Mouse (Mus musculus) C2C12 (cell line): ENCODE measurements around the gene Camta1. TPM values are rescaled to one million over a fixed set of nuclear protein-coding genes. Genes with fewer than 3 reads are reported as not detected.

Source experiments
- H3K27me3 ChIP-seq: one replicate; pipeline ENCODE4 v1.6.1; 2011; ENCODE audit not compliant: control insufficient read depth, insufficient read depth, insufficient read length
- H3K36me3 ChIP-seq: one replicate; pipeline ENCODE4 v1.6.1; 2011; ENCODE audit not compliant: control insufficient read depth, insufficient read depth
- H3K4me3 ChIP-seq: one replicate; pipeline ENCODE4 v1.5.1; 2011; ENCODE audit warnings: mild to moderate bottlenecking, control low read depth; ENCODE audit not compliant: poor library complexity, insufficient read depth, severe bottlenecking
- H3K79me2 ChIP-seq: one replicate; pipeline ENCODE4 v1.6.1; 2011; ENCODE audit not compliant: control insufficient read depth, insufficient read depth
- H3K79me3 ChIP-seq: one replicate; pipeline ENCODE4 v1.6.1; 2011; ENCODE audit warnings: low read depth, control low read depth
- H3ac ChIP-seq: one replicate; pipeline ENCODE3; 2011; ENCODE audit warnings: low read depth; ENCODE audit not compliant: control insufficient read depth, insufficient read length
- CEBPB ChIP-seq: IDR thresholded peaks from one replicate; pipeline ENCODE4 v1.6.1; 2011; ENCODE audit warnings: low read depth, mild to moderate bottlenecking, control low read depth, moderate library complexity
- CTCF ChIP-seq: IDR thresholded peaks from one replicate; pipeline ENCODE4 v1.5.1; 2011; ENCODE audit not compliant: control insufficient read depth, insufficient read depth, insufficient read length
- FOSL1 ChIP-seq: IDR thresholded peaks from one replicate; pipeline ENCODE4 v1.8.0; 2011; ENCODE audit warnings: mild to moderate bottlenecking, low read length; ENCODE audit not compliant: poor library complexity, insufficient read depth, severe bottlenecking
- MAX ChIP-seq: IDR thresholded peaks from one replicate; pipeline ENCODE4 v1.6.1; 2011; ENCODE audit warnings: mild to moderate bottlenecking, control low read depth
- MYOD1 ChIP-seq: IDR thresholded peaks from one replicate; pipeline ENCODE4 v1.6.1; 2011; ENCODE audit warnings: low read depth; ENCODE audit not compliant: control insufficient read depth, insufficient read length
- MYOG ChIP-seq: IDR thresholded peaks from one replicate; pipeline ENCODE4 v1.6.1; 2011; ENCODE audit not compliant: control insufficient read depth, insufficient read length; ENCODE audit errors: extremely low read depth
- USF1 ChIP-seq: IDR thresholded peaks from one replicate; pipeline ENCODE4 v1.6.1; 2011; ENCODE audit warnings: low read depth, mild to moderate bottlenecking, control low read depth, moderate library complexity
- polyA plus RNA-seq: library from polyadenylated mRNA; unstranded; fragments of >200 nt; fragmentation: generic; extraction: Trizol; gene quantifications from one replicate; pipeline ENCODE4 v1.2.1, GENCODE M21; 2012; ENCODE audit warnings: missing spikeins

The Camta1 gene
- polyA plus RNA-seq, 1 experiment: 21.7 TPM

GRCm38 (mm10) chr4:151656427-151656826, 205.2 kb downstream of the Camta1 start:
- H3K36me3 ChIP-seq: no peaks in the 10 kb centered on the region
- H3ac ChIP-seq: no peak overlapping the region
- H3K79me3 ChIP-seq: no peaks in the 10 kb centered on the region
- H3K4me3 ChIP-seq: no peak overlapping the region
- TF ChIP-seq MAX (no peak), MYOG (no peak), CTCF (no peak), CEBPB (no peak), MYOD1 (no peak), FOSL1 (no peak), USF1 (no peak)
- H3K79me2 ChIP-seq: no peaks in the 10 kb centered on the region
- peaks cover 26% of the 10 kb centered on the region for H3K27me3 ChIP-seq

- Histone ChIP-seq H3K36me3 (no peaks in the 10 kb centered on the region), H3K79me3 (no peaks in the 10 kb centered on the region), H3K27me3 (peaks cover 22% of the 10 kb centered on the region), H3K4me3 (no peak overlapping the region), H3ac (no peak overlapping the region), H3K79me2 (no peaks in the 10 kb centered on the region)
- TF ChIP-seq MYOG (no peak), MYOD1 (no peak), USF1 (no peak)
Measured at GRCm38 (mm10) chr4:151655637-151656385, 205.9 kb downstream of the Camta1 start.

GRCm38 (mm10) chr4:151655227-151655626, 206.4 kb downstream of the Camta1 start:
- TF ChIP-seq USF1: no peak
- no peak for TF ChIP-seq MAX
- TF ChIP-seq MYOD1: no peak
- TF ChIP-seq MYOG: no peak
- TF ChIP-seq CEBPB: no peak
- no peak for TF ChIP-seq FOSL1
- TF ChIP-seq CTCF: no peak
- H3K79me3 ChIP-seq: no peaks in the 10 kb centered on the region
- no peak overlapping the region for H3ac ChIP-seq
- H3K36me3 ChIP-seq: no peaks in the 10 kb centered on the region
- H3K4me3 ChIP-seq: no peak overlapping the region
- H3K79me2 ChIP-seq: no peaks in the 10 kb centered on the region
- H3K27me3 ChIP-seq: peaks cover 18% of the 10 kb centered on the region

GRCm38 (mm10) chr4:151642418-151642817, 219.3 kb downstream of the Camta1 start:
- Histone ChIP-seq H3K4me3 (no peak overlapping the region), H3K36me3 (no peaks in the 10 kb centered on the region), H3K27me3 (peaks cover 4% of the 10 kb centered on the region), H3ac (no peak overlapping the region), H3K79me3 (no peaks in the 10 kb centered on the region), H3K79me2 (no peaks in the 10 kb centered on the region)
- TF ChIP-seq CTCF (no peak), MAX (no peak), MYOD1 (no peak), FOSL1 (no peak), USF1 (no peak), CEBPB (no peak), MYOG (no peak)

- H3K36me3 ChIP-seq: no peaks in the 10 kb centered on the region
- H3K4me3 ChIP-seq: no peak overlapping the region
- no peak overlapping the region for H3ac ChIP-seq
- H3K79me2 ChIP-seq: no peaks in the 10 kb centered on the region
- H3K27me3 ChIP-seq: peaks cover 3% of the 10 kb centered on the region
- no peak for TF ChIP-seq FOSL1
- TF ChIP-seq USF1: no peak
- TF ChIP-seq MYOG: no peak
- TF ChIP-seq CEBPB: no peak
- no peak for TF ChIP-seq CTCF
- TF ChIP-seq MAX: no peak
- no peak for TF ChIP-seq MYOD1
- no peaks in the 10 kb centered on the region for H3K79me3 ChIP-seq
Measured at GRCm38 (mm10) chr4:151640971-151641370, 220.7 kb downstream of the Camta1 start.

GRCm38 (mm10) chr4:151638941-151639340, 222.7 kb downstream of the Camta1 start:
- no peaks in the 10 kb centered on the region for H3K79me2 ChIP-seq
- H3K36me3 ChIP-seq: no peaks in the 10 kb centered on the region
- no peak overlapping the region for H3K4me3 ChIP-seq
- TF ChIP-seq CEBPB (peak; percentile 17), MYOG (no peak)
- H3K79me3 ChIP-seq: no peaks in the 10 kb centered on the region
- H3K27me3 ChIP-seq: peaks cover 3% of the 10 kb centered on the region
- H3ac ChIP-seq: no peak overlapping the region
